Mouse (Mus musculus) myocyte (in vitro differentiated cells): ENCODE data around the gene 1810043G02Rik.
"Not testable (repeated sequence)": the region's sequence is repeated elsewhere in the genome, so short reads cannot be mapped to it uniquely, and the experiment has no call there.

Experiments used
- CEBPB ChIP-seq: IDR thresholded peaks from 2 replicates; pipeline ENCODE4 v1.6.1; 2011; ENCODE audit warnings: mild to moderate bottlenecking, moderate library complexity; ENCODE audit not compliant: poor library complexity, insufficient read depth, severe bottlenecking
- MAX ChIP-seq: IDR thresholded peaks from one replicate; pipeline ENCODE4 v1.6.1; 2011; ENCODE audit warnings: low read depth, mild to moderate bottlenecking, control low read depth
- MYOG ChIP-seq, 3 experiments: IDR thresholded peaks; one replicate each; pipeline ENCODE4 v1.6.1; 2011; ENCODE audit warnings: control low read depth in 2 of 3, low read depth in 2 of 3, mild to moderate bottlenecking in 2 of 3; ENCODE audit not compliant: insufficient read length in 2 of 3, control insufficient read depth in 1 of 3, insufficient read depth in 1 of 3
- POLR2A ChIP-seq: IDR thresholded peaks from one replicate; pipeline ENCODE4 v1.6.1; 2011; ENCODE audit warnings: low read depth, mild to moderate bottlenecking, control low read depth, moderate library complexity; ENCODE audit not compliant: insufficient read length
- POLR2AphosphoS2 ChIP-seq: IDR thresholded peaks from one replicate; pipeline ENCODE4 v1.6.1; 2011; ENCODE audit warnings: low read depth, control low read depth; ENCODE audit not compliant: insufficient read length
- SRF ChIP-seq: IDR thresholded peaks from one replicate; pipeline ENCODE4 v1.6.1; 2011; ENCODE audit warnings: low read depth; ENCODE audit not compliant: control insufficient read depth, insufficient read length
- TCF3 ChIP-seq: IDR thresholded peaks from one replicate; pipeline ENCODE4 v1.6.1; 2011; ENCODE audit warnings: low read depth, control low read depth; ENCODE audit not compliant: insufficient read length
- USF1 ChIP-seq: IDR thresholded peaks from one replicate; pipeline ENCODE4 v1.6.1; 2011; ENCODE audit warnings: low read depth, mild to moderate bottlenecking, control low read depth, moderate library complexity

- not testable (repeated sequence) for TF ChIP-seq CEBPB; POLR2AphosphoS2; POLR2A; MYOG (IDR thresholded peaks at IDR 0.05; ENCODE audit: control insufficient read depth in 1 of 3, insufficient read depth in 1 of 3, insufficient read length in 2 of 3, low read depth in 2 of 3); SRF; TCF3; USF1; MAX
Measured at GRCm38 (mm10) chr10:78011116-78011515, 32.8 kb downstream of the 1810043G02Rik start.
